Mouse (Mus musculus) large intestine, adult 2 months (tissue): ENCODE measurements at regions not wholly inside any gene's neighbourhood (a gene's known extent, or its start where the extent isn't known, plus 50 kb on each side); places are given as distances from the start of the nearest gene placed in this dataset.

Source experiments
- DNase-seq: peaks from one replicate; pipeline ENCODE4 v3.0.0-alpha.2; 2012; ENCODE audit warnings: low read depth, low spot score
- WGBS: fragments of 180-500 bp; shearing (Covaris S2); methylation state at CpG from one replicate; pipeline ENCODE4 v1.1.7; 2018; 5-methylcytosine and 5-hydroxymethylcytosine counted together

- DNase-seq: no peak
- 56% methylated on average over 8 of the region's 8 CpGs for WGBS
Observed at GRCm38 (mm10) chr2:106086121-106086520, 82.8 kb upstream of the Dnajc24 start.

- 36% methylated on average over 11 of the region's 11 CpGs for WGBS
- DNase-seq: no peak
Observed at GRCm38 (mm10) chr2:106083801-106084800, 80.8 kb upstream of the Dnajc24 start.

GRCm38 (mm10) chr2:106083001-106083400, 79.7 kb upstream of the Dnajc24 start:
- DNase-seq: no peak
- 52% methylated on average over 8 of the region's 8 CpGs for WGBS

- WGBS: 5% methylated on average over 7 of the region's 7 CpGs
Observed at GRCm38 (mm10) chr2:106081951-106082350, 78.6 kb upstream of the Dnajc24 start.

GRCm38 (mm10) chr2:106080626-106081025, 77.3 kb upstream of the Dnajc24 start:
- 68% methylated on average over 9 of the region's 9 CpGs for WGBS
- no peak for DNase-seq

More at GRCm38 (mm10) chr2:106081951-106082350, 78.6 kb upstream of the Dnajc24 start:
- DNase-seq: no peak

- no peak for DNase-seq
- WGBS: 70% methylated on average over 3 of the region's 3 CpGs
Observed at GRCm38 (mm10) chr2:106078591-106078990, 75.2 kb upstream of the Dnajc24 start.

- WGBS: 88% methylated on average over 6 of the region's 6 CpGs
- DNase-seq: no peak
Observed at GRCm38 (mm10) chr2:106074441-106074840, 71.1 kb upstream of the Dnajc24 start.

GRCm38 (mm10) chr2:106064316-106064715, 61.0 kb upstream of the Dnajc24 start:
- DNase-seq: no peak
- 80% methylated on average over 2 of the region's 2 CpGs for WGBS
